Mouse (Mus musculus): ENCODE results near the gene Arhgap24. TPM values are rescaled to one million over a fixed set of nuclear protein-coding genes. Genes with fewer than 3 reads are reported as not detected.

The Arhgap24 gene
- polyA plus RNA-seq, 1 experiment from 2014 or later = 10.0 TPM

- no peak overlapping the region for H3K9ac ChIP-seq (replicated peaks; ENCODE audit: low read length)
- no peak overlapping the region for H3K4me2 ChIP-seq (ENCODE audit: low read depth, low read length)
- no peak overlapping the region for H3K27ac ChIP-seq (replicated peaks; ENCODE audit: low read depth, low read length)
- H3K9me3 ChIP-seq (replicated peaks; ENCODE audit: control insufficient read depth, low read length) = no peaks in the 10 kb centered on the region
- no peaks in the 10 kb centered on the region for H3K36me3 ChIP-seq (replicated peaks; ENCODE audit: control insufficient read depth, insufficient read depth, low read depth, low read length)
- no peaks in the 10 kb centered on the region for H3K4me1 ChIP-seq (ENCODE audit: control insufficient read depth, insufficient read depth, low read length)
- ATAC-seq (replicated peaks; ENCODE audit: insufficient number of reproducible peaks, low FRiP score, low TSS enrichment, low read depth) (no peak), DNase-seq (ENCODE audit: low spot score) (no peak)
- 41% methylated on average over 2 of the region's 2 CpGs for WGBS
- H3K27me3 ChIP-seq (ENCODE audit: control insufficient read depth, insufficient read depth, low read length) = no peaks in the 10 kb centered on the region
- H3K4me3 ChIP-seq (ENCODE audit: low read depth, low read length) = no peak overlapping the region
Observed at GRCm38 (mm10) chr5:102693192-102693591, 212.0 kb downstream of the Arhgap24 start.

- no peaks in the 10 kb centered on the region for H3K9me3 ChIP-seq (replicated peaks; ENCODE audit: control insufficient read depth, low read length)
- no peak overlapping the region for H3K4me2 ChIP-seq (ENCODE audit: low read depth, low read length)
- H3K4me3 ChIP-seq (ENCODE audit: low read depth, low read length) = no peak overlapping the region
- DNase-seq (ENCODE audit: low spot score) = no peak
- no peak overlapping the region for H3K27ac ChIP-seq (replicated peaks; ENCODE audit: low read depth, low read length)
- no peak for ATAC-seq (replicated peaks; ENCODE audit: insufficient number of reproducible peaks, low FRiP score, low TSS enrichment, low read depth)
- H3K9ac ChIP-seq (replicated peaks; ENCODE audit: low read length) = no peak overlapping the region
- no peaks in the 10 kb centered on the region for H3K27me3 ChIP-seq (ENCODE audit: control insufficient read depth, insufficient read depth, low read length)
- no peaks in the 10 kb centered on the region for H3K4me1 ChIP-seq (ENCODE audit: control insufficient read depth, insufficient read depth, low read length)
- H3K36me3 ChIP-seq (replicated peaks; ENCODE audit: control insufficient read depth, insufficient read depth, low read depth, low read length) = no peaks in the 10 kb centered on the region
- WGBS = 90% methylated on average over 3 of the region's 3 CpGs
Observed at GRCm38 (mm10) chr5:102693871-102694270, 212.7 kb downstream of the Arhgap24 start.

GRCm38 (mm10) chr5:102697784-102698183 lies 216.6 kb downstream of the Arhgap24 start:
- DNase-seq (ENCODE audit: low spot score) (no peak), ATAC-seq (replicated peaks; ENCODE audit: insufficient number of reproducible peaks, low FRiP score, low TSS enrichment, low read depth) (no peak)
- WGBS = 72% methylated on average over 1 of the region's 1 CpGs
- Histone ChIP-seq H3K9me3 (replicated peaks; ENCODE audit: control insufficient read depth, low read length) (no peaks in the 10 kb centered on the region), H3K27me3 (ENCODE audit: control insufficient read depth, insufficient read depth, low read length) (no peaks in the 10 kb centered on the region), H3K4me3 (ENCODE audit: low read depth, low read length) (no peak overlapping the region), H3K36me3 (replicated peaks; ENCODE audit: control insufficient read depth, insufficient read depth, low read depth, low read length) (no peaks in the 10 kb centered on the region), H3K9ac (replicated peaks; ENCODE audit: low read length) (no peak overlapping the region), H3K4me1 (ENCODE audit: control insufficient read depth, insufficient read depth, low read length) (no peaks in the 10 kb centered on the region), H3K27ac (replicated peaks; ENCODE audit: low read depth, low read length) (no peak overlapping the region), H3K4me2 (ENCODE audit: low read depth, low read length) (no peak overlapping the region)

GRCm38 (mm10) chr5:102698396-102698795 lies 217.2 kb downstream of the Arhgap24 start:
- Histone ChIP-seq H3K27me3 (ENCODE audit: control insufficient read depth, insufficient read depth, low read length) (no peaks in the 10 kb centered on the region), H3K36me3 (replicated peaks; ENCODE audit: control insufficient read depth, insufficient read depth, low read depth, low read length) (no peaks in the 10 kb centered on the region), H3K4me1 (ENCODE audit: control insufficient read depth, insufficient read depth, low read length) (no peaks in the 10 kb centered on the region), H3K4me2 (ENCODE audit: low read depth, low read length) (no peak overlapping the region), H3K4me3 (ENCODE audit: low read depth, low read length) (no peak overlapping the region), H3K9ac (replicated peaks; ENCODE audit: low read length) (no peak overlapping the region), H3K27ac (replicated peaks; ENCODE audit: low read depth, low read length) (no peak overlapping the region), H3K9me3 (replicated peaks; ENCODE audit: control insufficient read depth, low read length) (no peaks in the 10 kb centered on the region)
- ATAC-seq (replicated peaks; ENCODE audit: insufficient number of reproducible peaks, low FRiP score, low TSS enrichment, low read depth) (no peak), DNase-seq (ENCODE audit: low spot score) (no peak)
- 89% methylated on average over 5 of the region's 5 CpGs for WGBS

DNA sequence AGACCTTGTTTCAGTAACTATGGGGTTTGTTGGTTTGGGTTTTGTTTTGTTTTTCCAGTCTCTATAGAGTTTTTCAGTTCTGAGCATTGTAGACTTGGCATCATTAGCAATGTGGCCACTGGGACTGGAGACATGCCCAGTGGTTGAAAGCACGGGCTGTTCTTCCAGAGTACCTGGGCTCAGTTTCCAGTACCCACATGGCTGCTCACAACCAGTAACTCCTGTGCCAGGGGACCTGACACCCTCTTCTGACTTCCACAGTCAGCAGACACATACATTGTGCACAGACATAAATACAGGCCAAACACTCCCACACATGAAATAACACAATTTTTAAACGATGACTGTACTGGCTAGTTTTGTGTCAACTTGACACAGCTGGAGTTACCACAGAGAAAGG lies 217.7 kb downstream of the Arhgap24 start:
- ATAC-seq (replicated peaks; ENCODE audit: insufficient number of reproducible peaks, low FRiP score, low TSS enrichment, low read depth) = no peak
- Histone ChIP-seq H3K9me3 (replicated peaks; ENCODE audit: control insufficient read depth, low read length) (no peaks in the 10 kb centered on the region), H3K4me3 (ENCODE audit: low read depth, low read length) (no peak overlapping the region), H3K9ac (replicated peaks; ENCODE audit: low read length) (no peak overlapping the region), H3K36me3 (replicated peaks; ENCODE audit: control insufficient read depth, insufficient read depth, low read depth, low read length) (no peaks in the 10 kb centered on the region), H3K27ac (replicated peaks; ENCODE audit: low read depth, low read length) (no peak overlapping the region), H3K4me1 (ENCODE audit: control insufficient read depth, insufficient read depth, low read length) (no peaks in the 10 kb centered on the region), H3K27me3 (ENCODE audit: control insufficient read depth, insufficient read depth, low read length) (no peaks in the 10 kb centered on the region), H3K4me2 (ENCODE audit: low read depth, low read length) (no peak overlapping the region)
- no peak for DNase-seq (ENCODE audit: low spot score)
- WGBS = 90% methylated on average over 2 of the region's 2 CpGs

DNA sequence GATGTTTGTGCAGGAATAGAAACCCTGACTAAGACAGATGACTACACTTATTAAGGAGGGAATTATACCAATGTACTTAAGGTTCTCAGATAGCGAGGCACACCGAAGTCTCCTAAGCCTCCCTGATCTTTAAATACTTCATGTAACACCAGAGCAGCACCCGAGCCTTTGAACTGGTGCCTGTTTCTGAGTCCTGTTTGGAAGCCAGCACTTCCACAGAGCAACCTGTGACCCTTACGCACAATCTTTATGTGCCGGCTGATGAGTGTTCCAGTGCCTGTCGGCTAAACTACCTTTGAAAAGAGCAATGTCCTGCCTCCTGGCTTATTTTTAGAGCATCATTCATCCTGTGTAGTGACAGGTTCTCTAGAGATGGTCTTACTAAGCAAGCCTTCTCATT lies 221.4 kb downstream of the Arhgap24 start:
- Histone ChIP-seq H3K4me1 (ENCODE audit: control insufficient read depth, insufficient read depth, low read length) (no peaks in the 10 kb centered on the region), H3K9me3 (replicated peaks; ENCODE audit: control insufficient read depth, low read length) (no peaks in the 10 kb centered on the region), H3K4me3 (ENCODE audit: low read depth, low read length) (no peak overlapping the region), H3K27me3 (ENCODE audit: control insufficient read depth, insufficient read depth, low read length) (no peaks in the 10 kb centered on the region), H3K36me3 (replicated peaks; ENCODE audit: control insufficient read depth, insufficient read depth, low read depth, low read length) (no peaks in the 10 kb centered on the region), H3K9ac (replicated peaks; ENCODE audit: low read length) (no peak overlapping the region), H3K27ac (replicated peaks; ENCODE audit: low read depth, low read length) (no peak overlapping the region), H3K4me2 (ENCODE audit: low read depth, low read length) (no peak overlapping the region)
- WGBS = 85% methylated on average over 6 of the region's 6 CpGs
- ATAC-seq (replicated peaks; ENCODE audit: insufficient number of reproducible peaks, low FRiP score, low TSS enrichment, low read depth) = no peak
- DNase-seq (ENCODE audit: low spot score) = no peak

- H3K27me3 ChIP-seq (ENCODE audit: control insufficient read depth, insufficient read depth, low read length) = no peaks in the 10 kb centered on the region
- DNase-seq (ENCODE audit: low spot score) = peak; percentile 85
- no peak overlapping the region for H3K27ac ChIP-seq (replicated peaks; ENCODE audit: low read depth, low read length)
- no peak overlapping the region for H3K4me3 ChIP-seq (ENCODE audit: low read depth, low read length)
- no peak overlapping the region for H3K4me2 ChIP-seq (ENCODE audit: low read depth, low read length)
- whole genome bisulfite sequencing = 57% methylated on average over 5 of the region's 5 CpGs
- H3K9ac ChIP-seq (replicated peaks; ENCODE audit: low read length) = no peak overlapping the region
- no peaks in the 10 kb centered on the region for H3K4me1 ChIP-seq (ENCODE audit: control insufficient read depth, insufficient read depth, low read length)
- no peak for ATAC-seq (replicated peaks; ENCODE audit: insufficient number of reproducible peaks, low FRiP score, low TSS enrichment, low read depth)
- no peaks in the 10 kb centered on the region for H3K9me3 ChIP-seq (replicated peaks; ENCODE audit: control insufficient read depth, low read length)
- H3K36me3 ChIP-seq (replicated peaks; ENCODE audit: control insufficient read depth, insufficient read depth, low read depth, low read length) = no peaks in the 10 kb centered on the region
Observed at GRCm38 (mm10) chr5:102703325-102704099, 222.3 kb downstream of the Arhgap24 start.

DNA sequence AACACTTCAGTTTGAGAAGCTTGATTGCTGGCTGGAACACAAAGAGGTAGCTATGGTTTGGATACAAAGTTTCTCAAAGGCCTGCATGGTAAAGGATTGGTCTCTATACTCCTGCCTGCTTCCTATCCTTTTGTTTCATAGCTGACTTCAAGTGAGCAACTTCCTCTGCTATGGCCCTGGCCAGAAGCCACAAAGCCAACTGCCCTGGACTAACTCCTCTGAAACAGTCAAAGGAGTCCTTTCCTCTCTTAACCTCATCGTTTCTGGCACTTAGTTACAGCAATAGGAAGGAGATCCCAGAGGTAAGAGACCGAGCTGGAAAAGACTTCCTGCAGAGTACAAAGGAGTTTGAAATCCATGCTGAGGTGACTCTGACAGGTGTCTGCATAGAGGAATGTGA lies 224.0 kb downstream of the Arhgap24 start:
- no peaks in the 10 kb centered on the region for H3K9me3 ChIP-seq (replicated peaks; ENCODE audit: control insufficient read depth, low read length)
- WGBS = 21% methylated on average over 2 of the region's 2 CpGs
- ATAC-seq (replicated peaks; ENCODE audit: insufficient number of reproducible peaks, low FRiP score, low TSS enrichment, low read depth) (no peak), DNase-seq (ENCODE audit: low spot score) (no peak)
- no peaks in the 10 kb centered on the region for H3K36me3 ChIP-seq (replicated peaks; ENCODE audit: control insufficient read depth, insufficient read depth, low read depth, low read length)
- no peak overlapping the region for H3K4me3 ChIP-seq (ENCODE audit: low read depth, low read length)
- no peak overlapping the region for H3K4me2 ChIP-seq (ENCODE audit: low read depth, low read length)
- no peaks in the 10 kb centered on the region for H3K27me3 ChIP-seq (ENCODE audit: control insufficient read depth, insufficient read depth, low read length)
- no peak overlapping the region for H3K27ac ChIP-seq (replicated peaks; ENCODE audit: low read depth, low read length)
- no peaks in the 10 kb centered on the region for H3K4me1 ChIP-seq (ENCODE audit: control insufficient read depth, insufficient read depth, low read length)
- H3K9ac ChIP-seq (replicated peaks; ENCODE audit: low read length) = no peak overlapping the region

All from embryonic facial prominence, embryonic 11.5 days (tissue).